Mouse (Mus musculus) neural tube, embryonic 11.5 days (tissue): ENCODE results near the gene Mettl11b. TPM values are rescaled to one million over a fixed set of nuclear protein-coding genes. Genes with fewer than 3 reads are reported as not detected.
"Not testable (repeated sequence)": the region's sequence is repeated elsewhere in the genome, so short reads cannot be mapped to it uniquely, and the experiment has no call there.

Experiments
- ATAC-seq: fragments of 200-750 bp; cut with Nextera tagmentation; 2 replicates; pipeline ENCODE4 v1.8.0; 2017; ENCODE audit warnings: moderate number of reproducible peaks, mild to moderate bottlenecking, moderate TSS enrichment, moderate library complexity; ENCODE audit not compliant: insufficient read depth, low FRiP score, low TSS enrichment
- DNase-seq: peaks from one replicate; pipeline ENCODE4 v3.0.0-alpha.2; 2015; ENCODE audit warnings: low spot score
- H3K27ac ChIP-seq: fragments of 300-500 bp; sonication (generic); 2 replicates; pipeline ENCODE4 v1.5.1; 2014; ENCODE audit warnings: low read depth, mild to moderate bottlenecking, low read length
- H3K27me3 ChIP-seq: fragments of 300-500 bp; sonication (generic); 2 replicates; pipeline ENCODE4 v1.6.1; 2014; ENCODE audit warnings: mild to moderate bottlenecking, low read length, mixed read lengths; ENCODE audit not compliant: control insufficient read depth, insufficient read depth
- H3K36me3 ChIP-seq: fragments of 300-500 bp; sonication (generic); 2 replicates; pipeline ENCODE4 v1.6.1; 2014; ENCODE audit warnings: mild to moderate bottlenecking, low read length, moderate library complexity, mixed read lengths; ENCODE audit not compliant: control insufficient read depth, insufficient read depth
- H3K4me1 ChIP-seq: fragments of 300-500 bp; sonication (generic); 2 replicates; pipeline ENCODE4 v1.6.1; 2014; ENCODE audit warnings: low read length, mixed read lengths; ENCODE audit not compliant: control insufficient read depth, insufficient read depth
- H3K4me2 ChIP-seq: fragments of 300-500 bp; sonication (generic); 2 replicates; pipeline ENCODE4 v1.6.1; 2014; ENCODE audit warnings: low read depth, mild to moderate bottlenecking, moderate library complexity
- H3K4me3 ChIP-seq: fragments of 300-500 bp; sonication (generic); 2 replicates; pipeline ENCODE4 v1.5.1; 2014; ENCODE audit warnings: low read depth, low read length
- H3K9ac ChIP-seq: fragments of 300-500 bp; sonication (generic); 2 replicates; pipeline ENCODE4 v1.6.1; 2014; ENCODE audit warnings: mild to moderate bottlenecking, low read length
- H3K9me3 ChIP-seq: fragments of 300-500 bp; sonication (generic); 2 replicates; pipeline ENCODE4 v1.6.1; 2016; ENCODE audit warnings: low read length; ENCODE audit not compliant: control insufficient read depth
- WGBS: fragments of 180-500 bp; shearing (Covaris S2); extraction: QIAGEN DNeasy Blood & Tissue Kit; methylation state at CpG from one replicate; pipeline ENCODE4 v1.1.7; 2014; 5-methylcytosine and 5-hydroxymethylcytosine counted together
- polyA plus RNA-seq: library from polyadenylated mRNA; unstranded; fragments of >200 nt; fragmentation: Nextera tagmentation; extraction: Ambion mirVana; gene quantifications from 2 replicates; pipeline ENCODE4 v1.2.1, GENCODE M21; 2014

The Mettl11b gene
- not detected in 2 replicates for polyA plus RNA-seq

DNA sequence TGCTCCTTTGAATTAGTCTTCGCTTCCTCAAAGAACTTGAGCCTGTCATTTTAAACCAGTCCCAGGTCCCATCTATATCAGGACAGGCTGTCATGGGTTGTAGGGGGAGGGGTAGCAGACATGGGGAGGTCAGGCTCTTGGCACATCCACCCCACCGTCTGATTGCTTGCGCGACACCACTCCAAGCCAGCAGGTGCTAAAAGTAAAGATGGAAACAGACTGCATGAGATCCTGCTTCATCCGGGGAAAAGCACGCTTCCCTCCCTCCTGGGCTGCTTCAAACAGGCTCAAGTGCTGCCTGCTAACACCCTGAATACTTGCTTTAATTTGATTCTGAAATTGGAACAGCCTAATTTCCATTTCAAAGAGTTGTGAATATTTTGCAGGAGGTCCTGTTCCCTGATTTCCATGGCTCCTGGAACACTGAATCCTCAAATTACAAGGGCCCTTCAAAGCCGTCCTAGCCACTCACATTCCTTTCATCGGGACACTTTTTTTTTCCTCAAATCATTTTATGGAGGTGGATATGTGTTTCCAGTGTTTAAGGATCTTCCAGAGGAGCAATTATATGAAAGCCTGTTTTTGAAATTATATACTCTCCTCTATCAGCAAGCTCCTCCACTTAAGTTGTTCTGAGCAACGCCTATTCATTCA is at the start of gene Mettl11b:
Gene Mettl11b (minus strand): TSS at position 127 of the 654 bp plus-strand sequence.
- H3K36me3 ChIP-seq = no peaks in the 10 kb centered on the region
- 46% methylated on average over 9 of the region's 9 CpGs for WGBS
- no peak within 1 kb of the TSS for H3K4me2 ChIP-seq
- no peak for DNase-seq
- H3K4me1 ChIP-seq = no peaks in the 10 kb centered on the region
- H3K27ac ChIP-seq = no peak within 1 kb of the TSS
- no peaks in the 10 kb centered on the region for H3K27me3 ChIP-seq
- H3K9ac ChIP-seq = no peak within 1 kb of the TSS
- H3K4me3 ChIP-seq = no peak within 1 kb of the TSS
- 0 out of 2 replicates have a peak, but pooled peaks have one; percentile 53 for ATAC-seq
- no peaks in the 10 kb centered on the region for H3K9me3 ChIP-seq

DNA sequence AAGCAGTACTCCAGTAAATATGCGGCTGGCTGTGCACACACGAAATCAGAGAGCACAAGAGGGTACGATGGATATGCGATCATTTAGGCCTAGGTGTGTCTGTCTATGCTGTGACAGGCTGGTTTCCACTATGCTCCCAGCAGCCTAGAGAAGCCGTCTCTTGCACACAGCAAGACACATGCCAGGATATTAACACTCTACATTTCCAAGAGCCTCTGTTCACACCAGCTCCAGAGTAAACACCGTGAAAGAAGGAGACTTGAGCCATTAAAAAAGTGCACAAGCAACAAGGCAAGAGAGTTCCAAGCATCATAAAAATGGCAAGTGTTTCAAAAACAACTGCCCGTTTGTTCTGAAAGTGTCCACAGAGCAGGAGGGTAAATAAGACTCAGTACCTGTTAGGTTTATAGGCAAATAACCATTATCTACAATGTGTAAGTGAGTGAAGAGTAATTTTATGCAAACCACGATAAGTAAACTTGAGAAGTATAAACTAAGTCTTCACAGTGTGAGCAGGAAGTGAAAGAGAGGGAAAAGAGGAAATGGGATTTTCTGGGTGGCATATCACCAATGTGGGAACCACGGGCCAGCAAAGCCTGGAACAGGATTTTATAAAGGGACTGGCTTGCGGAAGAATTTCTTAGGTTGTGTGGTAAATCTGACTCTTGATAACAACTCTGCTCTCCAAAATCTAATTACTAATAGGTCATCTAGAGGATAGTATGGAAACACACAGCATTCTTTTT is 32.6 kb upstream of the Mettl11b start:
- WGBS = 77% methylated on average over 10 of the region's 10 CpGs
- no peaks in the 10 kb centered on the region for H3K36me3 ChIP-seq

DNA sequence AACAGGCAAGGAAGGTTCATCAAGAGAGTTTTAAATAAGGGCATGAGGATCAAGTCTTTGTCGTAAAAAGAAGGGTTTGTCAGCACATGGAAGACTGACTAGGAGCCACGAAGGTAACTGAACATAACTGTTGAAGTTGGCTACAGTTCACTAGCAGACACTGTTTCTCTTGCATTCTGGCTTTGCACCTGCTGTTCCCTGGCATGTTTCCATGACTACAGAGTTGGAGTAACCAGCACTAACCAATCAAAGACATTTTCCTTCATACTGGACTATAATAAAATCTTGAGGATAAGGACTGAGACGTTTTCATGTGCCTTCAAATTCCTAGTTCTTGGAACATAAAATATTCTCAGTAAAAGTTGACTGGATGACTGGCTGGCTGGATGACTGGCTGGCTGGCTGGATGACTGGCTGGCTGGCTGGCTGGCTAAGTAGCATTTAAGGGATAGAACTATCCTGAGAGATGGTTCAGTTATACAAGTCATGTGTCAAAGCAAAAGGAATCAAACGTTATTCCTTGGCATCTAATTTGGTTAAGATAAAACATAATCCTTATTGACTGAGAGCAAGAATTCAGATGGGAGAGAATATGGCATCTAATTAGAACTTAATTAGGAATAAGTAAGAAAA is 26.4 kb upstream of the Mettl11b start:
- H3K4me2 ChIP-seq = no peak overlapping the region
- 71% methylated on average over 4 of the region's 4 CpGs for WGBS
- no peaks in the 10 kb centered on the region for H3K4me1 ChIP-seq
- no peak overlapping the region for H3K27ac ChIP-seq
- ATAC-seq (no peak), DNase-seq (no peak)
- no peaks in the 10 kb centered on the region for H3K27me3 ChIP-seq
- no peak overlapping the region for H3K4me3 ChIP-seq
- no peaks in the 10 kb centered on the region for H3K9me3 ChIP-seq
- no peaks in the 10 kb centered on the region for H3K36me3 ChIP-seq
- no peak overlapping the region for H3K9ac ChIP-seq

More for the DNA sequence above, 32.6 kb upstream of the Mettl11b start:
- DNase-seq (no peak), ATAC-seq (no peak)
- Histone ChIP-seq H3K4me1 (no peaks in the 10 kb centered on the region), H3K4me3 (no peak overlapping the region), H3K27me3 (no peaks in the 10 kb centered on the region), H3K4me2 (no peak overlapping the region), H3K9ac (no peak overlapping the region), H3K9me3 (no peaks in the 10 kb centered on the region), H3K27ac (no peak overlapping the region)

DNA sequence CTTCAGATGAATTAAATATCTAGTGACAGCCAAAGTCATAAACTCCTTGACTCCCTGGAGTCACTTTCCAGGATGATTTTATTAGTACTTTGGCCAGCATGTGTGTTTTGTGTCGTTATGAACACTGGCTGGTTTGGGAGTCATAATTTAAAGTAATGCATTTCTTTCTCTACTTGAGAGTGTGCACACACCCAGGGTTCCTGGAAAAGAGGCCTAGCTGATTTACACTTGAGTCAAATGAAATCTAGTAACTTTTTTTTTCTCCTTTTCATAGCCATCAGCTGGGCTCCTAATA is 12.2 kb upstream of the Mettl11b start:
- Histone ChIP-seq H3K4me3 (no peak overlapping the region), H3K9ac (no peak overlapping the region), H3K27ac (no peak overlapping the region), H3K4me1 (no peaks in the 10 kb centered on the region), H3K4me2 (no peak overlapping the region), H3K27me3 (no peaks in the 10 kb centered on the region), H3K9me3 (no peaks in the 10 kb centered on the region), H3K36me3 (no peaks in the 10 kb centered on the region)
- WGBS = 63% methylated on average over 1 of the region's 1 CpGs
- no peak for DNase-seq
- no peak for ATAC-seq

DNA sequence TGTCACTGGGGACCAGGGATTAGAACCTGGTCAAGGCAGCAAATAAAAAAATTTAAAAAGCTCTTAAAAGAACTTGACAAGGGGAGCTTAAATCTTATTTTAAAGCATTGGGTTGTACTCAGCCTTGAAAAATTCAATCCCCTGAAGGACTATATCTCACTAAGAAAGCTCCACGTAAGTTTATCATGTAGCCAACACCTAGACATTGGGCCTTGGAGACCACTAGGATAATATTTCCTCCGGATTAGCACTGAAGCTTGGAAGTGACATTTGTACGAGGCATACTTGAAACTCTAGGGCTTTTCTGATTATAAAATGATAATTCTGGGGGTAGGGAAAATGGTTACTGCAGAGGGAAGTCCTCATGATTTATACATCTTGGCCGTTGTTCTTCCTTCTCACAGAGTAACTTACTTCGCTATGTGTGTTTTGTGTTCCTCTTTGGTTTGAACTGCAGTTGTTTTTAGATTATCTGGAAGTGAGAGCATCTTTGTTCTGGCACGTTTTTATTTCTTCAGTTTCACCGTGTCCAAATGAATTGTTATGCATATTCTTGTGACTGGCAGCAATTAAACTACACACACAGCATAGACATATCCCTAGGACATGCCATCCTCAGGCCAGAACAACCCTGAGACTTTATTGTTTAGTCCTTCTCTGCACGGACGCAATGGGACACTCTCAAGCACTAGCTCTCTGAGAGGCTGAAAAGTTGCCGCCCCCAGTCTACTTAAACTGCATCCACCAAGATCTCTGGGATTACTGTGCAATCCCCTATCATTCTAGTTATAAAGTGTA is 11.6 kb upstream of the Mettl11b start:
- Histone ChIP-seq H3K4me3 (no peak overlapping the region), H3K4me1 (no peaks in the 10 kb centered on the region), H3K27me3 (no peaks in the 10 kb centered on the region), H3K9me3 (no peaks in the 10 kb centered on the region), H3K36me3 (no peaks in the 10 kb centered on the region), H3K27ac (no peak overlapping the region), H3K9ac (no peak overlapping the region), H3K4me2 (no peak overlapping the region)
- ATAC-seq (no peak), DNase-seq (no peak)
- 76% methylated on average over 10 of the region's 10 CpGs for WGBS

DNA sequence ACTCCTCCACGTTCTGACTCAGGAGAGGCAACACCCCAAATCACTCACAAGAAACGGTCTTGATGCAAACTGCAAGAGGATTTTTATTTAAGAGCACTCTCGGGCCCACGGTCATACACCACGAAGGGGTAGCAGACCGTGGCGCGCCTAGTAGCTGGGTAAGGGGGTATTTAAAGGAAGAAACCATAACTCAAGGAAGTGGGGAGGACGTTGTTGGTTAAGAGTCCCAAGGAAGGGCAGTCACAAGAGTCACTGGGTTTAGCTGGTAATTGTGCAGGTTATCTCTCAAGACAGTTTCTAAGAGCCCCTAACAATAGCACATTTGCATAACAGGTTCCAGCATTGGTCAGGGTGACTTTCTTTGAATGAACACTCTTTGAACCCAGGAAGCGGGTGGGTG is 6.1 kb upstream of the Mettl11b start:
- H3K27ac ChIP-seq, H3K4me3 ChIP-seq, H3K27me3 ChIP-seq, ATAC-seq, H3K9ac ChIP-seq, H3K9me3 ChIP-seq, H3K4me1 ChIP-seq, DNase-seq, H3K36me3 ChIP-seq, H3K4me2 ChIP-seq: not testable (repeated sequence)
- whole genome bisulfite sequencing = 93% methylated on average over 10 of the region's 10 CpGs

DNA sequence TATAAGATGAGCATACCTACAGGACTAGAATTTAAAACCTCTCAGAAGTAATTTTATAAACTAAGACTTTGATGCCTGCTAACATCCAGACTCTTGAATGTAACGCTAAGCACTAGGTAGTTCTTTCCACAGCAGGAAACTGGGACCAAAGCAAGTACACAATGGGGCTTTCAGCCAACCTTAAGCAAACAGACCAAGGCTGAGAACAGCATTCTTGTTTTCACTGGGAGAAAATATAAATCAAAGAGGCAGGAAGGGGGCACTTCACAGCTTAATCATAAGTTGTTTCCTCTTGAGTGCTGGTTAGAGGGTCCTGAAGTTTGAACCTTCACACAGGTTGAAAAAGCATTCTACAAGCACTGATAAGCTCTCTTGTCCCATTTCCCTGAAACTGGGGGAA is 1.1 kb downstream of the Mettl11b start:
- 44% methylated on average over 1 of the region's 1 CpGs for WGBS
- H3K4me1 ChIP-seq = no peaks in the 10 kb centered on the region
- no peaks in the 10 kb centered on the region for H3K36me3 ChIP-seq
- no peak overlapping the region for H3K27ac ChIP-seq
- ATAC-seq = no peak
- H3K4me3 ChIP-seq = no peak overlapping the region
- no peak overlapping the region for H3K9ac ChIP-seq
- H3K27me3 ChIP-seq = no peaks in the 10 kb centered on the region
- no peaks in the 10 kb centered on the region for H3K9me3 ChIP-seq
- no peak overlapping the region for H3K4me2 ChIP-seq
- DNase-seq = no peak

DNA sequence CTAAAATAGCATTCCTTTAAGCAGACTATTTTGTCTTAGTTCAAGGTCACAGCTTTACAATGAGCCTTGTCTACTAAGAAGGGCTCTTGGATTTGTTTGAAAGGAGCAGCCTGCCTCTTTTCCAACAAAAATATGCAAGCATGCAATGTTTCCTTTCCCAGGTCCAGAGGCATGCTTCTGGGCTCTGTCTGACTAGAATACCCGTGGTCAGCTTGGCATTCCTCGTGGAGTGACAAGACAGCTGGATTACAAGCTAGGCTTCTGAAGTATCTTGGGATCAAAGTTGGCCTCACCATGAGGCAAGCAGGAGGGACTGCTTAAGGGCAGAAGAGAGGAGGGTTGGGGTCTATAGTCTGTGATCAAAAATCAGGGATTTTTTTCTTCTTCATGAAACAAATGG is 16.4 kb downstream of the Mettl11b start:
- Histone ChIP-seq H3K4me1 (no peaks in the 10 kb centered on the region), H3K9me3 (no peaks in the 10 kb centered on the region), H3K4me2 (no peak overlapping the region), H3K9ac (no peak overlapping the region), H3K36me3 (no peaks in the 10 kb centered on the region), H3K4me3 (no peak overlapping the region), H3K27me3 (no peaks in the 10 kb centered on the region), H3K27ac (no peak overlapping the region)
- 49% methylated on average over 2 of the region's 2 CpGs for WGBS
- no peak for DNase-seq
- no peak for ATAC-seq
